Mouse (Mus musculus): ENCODE measurements around the gene Sap18.

GRCm38 (mm10) chr14:57797551-57797950, 429 bp upstream of the Sap18 start:
- no peak for TF ChIP-seq CTCF (IDR thresholded peaks at IDR 0.05; ENCODE audit: extremely low read depth, insufficient read depth, insufficient read length, insufficient replicate concordance)
- no peak for TF ChIP-seq POLR2A (IDR thresholded peaks at IDR 0.05; ENCODE audit: low read depth, low read length)

All from spleen, adult 2 months (tissue).